Mouse (Mus musculus) urinary bladder, adult 18-20 months (tissue): ENCODE results near the gene Vmn2r54.
"Not testable (repeated sequence)": the region's sequence is repeated elsewhere in the genome, so short reads cannot be mapped to it uniquely, and the experiment has no call there.

ENCODE experiments used
- DNase-seq, 2 experiments: peaks; one replicate each; pipeline ENCODE4 v3.0.0; 2022; ENCODE audit warnings: low spot score in 2 of 2, mixed read lengths in 2 of 2

Vmn2r54 gene

DNA sequence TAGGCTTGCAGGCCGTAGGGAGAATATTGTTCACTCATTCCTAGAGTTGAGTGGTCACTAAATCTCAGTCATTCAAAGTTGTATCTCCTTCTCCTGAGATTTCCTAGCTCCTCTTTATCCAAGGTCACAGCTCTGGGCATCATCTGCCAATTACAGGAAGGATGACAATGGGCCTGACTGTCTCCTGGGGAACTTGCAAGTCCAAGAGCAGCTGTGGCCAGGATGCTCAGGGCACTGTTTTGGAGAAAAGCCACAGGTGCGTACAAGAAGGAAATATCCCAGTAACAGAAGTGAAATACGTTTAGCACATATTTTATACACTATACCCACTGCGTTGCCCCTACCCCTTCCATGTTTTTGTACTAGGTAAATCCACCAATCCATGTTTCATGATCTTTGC is at the start of gene Vmn2r54:
Gene Vmn2r54, minus strand, starts transcription at position 101 of the 400 bp plus-strand sequence.
- not testable (repeated sequence) for DNase-seq

DNA sequence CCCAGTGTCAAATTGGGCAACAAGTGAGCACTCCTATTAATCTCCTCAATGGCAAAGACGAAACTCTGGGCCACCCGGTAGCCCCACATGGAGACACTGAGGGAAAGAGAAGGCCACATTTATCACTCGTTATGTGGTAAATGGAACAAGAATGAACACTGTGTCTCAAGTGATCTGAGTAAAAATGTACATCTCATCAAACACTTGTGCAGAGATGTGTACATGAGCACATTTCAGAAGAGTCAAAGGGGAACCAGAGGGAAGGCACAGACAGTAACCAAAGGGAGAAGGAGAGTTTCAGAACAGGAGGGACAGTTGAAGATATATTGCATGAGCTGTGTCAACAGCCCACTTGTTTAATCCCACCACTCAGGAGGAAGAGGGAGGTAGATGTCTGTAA is 44.8 kb upstream of the Vmn2r54 start, which contains the start of gene Vmn2r55:
Gene Vmn2r55, minus strand, starts transcription at position 101 of the 400 bp plus-strand sequence.
- not testable (repeated sequence) for DNase-seq

GRCm38 (mm10) chr7:12608688-12609087 is 31.4 kb downstream of the Vmn2r54 start, which contains the start of gene Vmn2r53:
Gene Vmn2r53, minus strand, starts transcription at chr7:12608788.
- DNase-seq, result no peak
